Comparison of ENCODE assay signal across 13 mouse cellular contexts in the genomic region with DNA sequence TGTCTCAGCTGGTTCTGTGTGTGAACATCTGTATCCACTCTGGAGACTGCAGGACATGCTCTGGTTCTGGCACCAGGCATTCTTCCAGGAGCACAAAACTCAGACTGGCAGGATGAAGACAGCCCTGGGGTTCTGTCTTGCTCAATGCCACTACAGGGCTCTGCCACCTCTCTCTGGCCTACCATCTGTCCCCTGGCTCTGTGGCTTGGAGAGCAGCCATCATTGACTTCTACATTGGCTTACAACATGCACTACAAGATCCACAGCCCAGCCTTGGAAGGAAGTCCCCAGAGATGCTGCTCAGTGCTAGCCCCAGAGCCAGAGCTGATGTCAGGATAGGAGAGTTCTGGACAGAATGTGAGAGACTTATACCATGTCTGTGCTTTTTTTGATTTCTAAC.
DNase-seq lines count a peak whose midpoint lies in the region; ATAC-seq and TF ChIP-seq lines count a peak whose summit lies in the region.
"Had no signal": no experiment of that assay in that cellular context is flagged by ENCODE, and none has a peak within 500 bp of the region (broad histone marks: within the 10 kb centered on the region; RNA-seq: fewer than 3 reads in every experiment).

No protein-coding gene starts in this region.

- no peak for TF ChIP-seq EP300 in heart, adult 2 months (IDR thresholded peaks at IDR 0.05; ENCODE audit: insufficient read depth, low read depth, low read length)

- H3K79me2 ChIP-seq in heart, adult 2 months (replicated peaks; ENCODE audit: control insufficient read depth, insufficient read depth, low read length): no peaks in the 10 kb centered on the region

- H3K36me3 ChIP-seq in heart, adult 2 months (ENCODE audit: control insufficient read depth, insufficient read depth, low read length): no peaks in the 10 kb centered on the region
- H3K36me3 ChIP-seq in heart, embryonic 12.5 days: no peaks in the 10 kb centered on the region
- H3K36me3 ChIP-seq in forebrain, embryonic 16.5 days (ENCODE audit: control insufficient read depth, insufficient read depth): no peaks in the 10 kb centered on the region
- H3K36me3 ChIP-seq: embryonic facial prominence, embryonic 15.5 days; G1E; liver, embryonic 15.5 days had no signal

- DNase-seq in heart, adult 2 months: peak; percentile 24 to 43
- DNase-seq in brain, adult 2 months (ENCODE audit: low read depth, low spot score): peak; percentile 91
- DNase-seq in cerebellum, postnatal 36 days: peak; percentile 77
- DNase-seq in heart, postnatal 4 days: peak; percentile 17
- DNase-seq in frontal cortex, postnatal 25 days (ENCODE audit: low spot score in 2 of 2): no peak
- DNase-seq: retina, postnatal 1 day had no signal

- no peaks in the 10 kb centered on the region for H3K9me3 ChIP-seq in heart, embryonic 12.5 days (replicated peaks)
- no peaks in the 10 kb centered on the region for H3K9me3 ChIP-seq in forebrain, embryonic 16.5 days (ENCODE audit: control insufficient read depth, low read length)
- H3K9me3 ChIP-seq: embryonic facial prominence, embryonic 15.5 days; liver, embryonic 15.5 days had no signal

- no peaks in the 10 kb centered on the region; the same call in 1 of the 2 replicates for H3K4me1 ChIP-seq in heart, adult 2 months (ENCODE audit: control insufficient read depth, insufficient read depth, low read length)
- H3K4me1 ChIP-seq in heart, embryonic 12.5 days (replicated peaks): 0 out of 2 replicates have a peak, but pooled peaks cover 4% of the 10 kb centered on the region
- H3K4me1 ChIP-seq in forebrain, embryonic 16.5 days (replicated peaks; ENCODE audit: control insufficient read depth, insufficient read depth, low read length): no peaks in the 10 kb centered on the region
- H3K4me1 ChIP-seq: embryonic facial prominence, embryonic 15.5 days; liver, embryonic 15.5 days had no signal

- no peak overlapping the region for H3K4me2 ChIP-seq in heart, embryonic 12.5 days
- no peak overlapping the region for H3K4me2 ChIP-seq in forebrain, embryonic 16.5 days (ENCODE audit: low read length)
- H3K4me2 ChIP-seq: embryonic facial prominence, embryonic 15.5 days; liver, embryonic 15.5 days had no signal

- no peak overlapping the region for H3K27ac ChIP-seq in heart, adult 2 months
- H3K27ac ChIP-seq in heart, embryonic 12.5 days (ENCODE audit: poor library complexity, severe bottlenecking): no peak overlapping the region
- H3K27ac ChIP-seq in forebrain, embryonic 16.5 days (ENCODE audit: low read length): no peak overlapping the region
- H3K27ac ChIP-seq: embryonic facial prominence, embryonic 15.5 days; liver, embryonic 15.5 days had no signal

- H3K9ac ChIP-seq in heart, adult 2 months (ENCODE audit: low read depth, low read length): no peak overlapping the region
- no peak overlapping the region for H3K9ac ChIP-seq in heart, embryonic 12.5 days
- H3K9ac ChIP-seq in forebrain, embryonic 16.5 days (replicated peaks; ENCODE audit: low read depth, low read length): no peak overlapping the region
- H3K9ac ChIP-seq: embryonic facial prominence, embryonic 15.5 days; liver, embryonic 15.5 days had no signal

- no peaks in the 10 kb centered on the region for H3K27me3 ChIP-seq in heart, adult 2 months (ENCODE audit: control insufficient read depth, insufficient read depth, low read length)
- H3K27me3 ChIP-seq in heart, embryonic 12.5 days (replicated peaks): no peaks in the 10 kb centered on the region
- H3K27me3 ChIP-seq in forebrain, embryonic 16.5 days (replicated peaks; ENCODE audit: control insufficient read depth, insufficient read depth, low read length): no peaks in the 10 kb centered on the region
- H3K27me3 ChIP-seq: embryonic facial prominence, embryonic 15.5 days; liver, embryonic 15.5 days had no signal

- intact Hi-C loops in heart, adult 2 months (cut with DNase I): no loop called here

- ATAC-seq in heart, embryonic 12.5 days (ENCODE audit: insufficient number of reproducible peaks, low FRiP score): no peak
- no peak for ATAC-seq in megakaryocyte-erythroid progenitor cell, adult 5-6 weeks (replicated peaks; ENCODE audit: low FRiP score, low TSS enrichment, poor library complexity, severe bottlenecking)
- no peak for ATAC-seq in forebrain, embryonic 16.5 days
- ATAC-seq: intestine, embryonic 16.5 days had no signal

- no peak for TF ChIP-seq CTCF in heart, adult 2 months (IDR thresholded peaks at IDR 0.05)

- TF ChIP-seq POLR2A in heart, adult 2 months (IDR thresholded peaks at IDR 0.05; ENCODE audit: insufficient read depth, low read depth, low read length): no peak

- no peak overlapping the region for H3K4me3 ChIP-seq in heart, adult 2 months
- H3K4me3 ChIP-seq in heart, embryonic 12.5 days: no peak overlapping the region
- H3K4me3 ChIP-seq in forebrain, embryonic 16.5 days (replicated peaks; ENCODE audit: low read length): no peak overlapping the region
- H3K4me3 ChIP-seq: embryonic facial prominence, embryonic 15.5 days; liver, embryonic 15.5 days had no signal

Comparison
In these comparisons a context has a peak if more than half of its experiments do, and no peak if none do; other contexts are left out.
1. DNase-seq: peak in heart, adult 2 months (2 of 2), brain, adult 2 months (single experiment), cerebellum, postnatal 36 days (2 of 2) and heart, postnatal 4 days (single experiment); none in frontal cortex, postnatal 25 days (0 of 2).